Mouse (Mus musculus) hindbrain, embryonic 11.5 days (tissue): ENCODE measurements around the gene Prickle1. TPM values are rescaled to one million over a fixed set of nuclear protein-coding genes. Genes with fewer than 3 reads are reported as not detected.

Source experiments
- ATAC-seq: fragments of 200-750 bp; cut with Nextera tagmentation; 2 replicates; pipeline ENCODE4 v1.8.0; 2017; ENCODE audit warnings: mild to moderate bottlenecking, moderate TSS enrichment, moderate library complexity; ENCODE audit not compliant: low FRiP score
- DNase-seq: peaks from one replicate; pipeline ENCODE4 v3.0.0-alpha.2; 2015; ENCODE audit warnings: low spot score
- H3K27ac ChIP-seq: fragments of 300-500 bp; sonication (generic); 2 replicates; pipeline ENCODE4 v1.5.1; 2014; ENCODE audit warnings: mild to moderate bottlenecking, low read depth, low read length
- H3K27me3 ChIP-seq: fragments of 300-500 bp; sonication (generic); 2 replicates; pipeline ENCODE4 v1.6.1; 2014; ENCODE audit warnings: mild to moderate bottlenecking, low read length, moderate library complexity, mixed read lengths; ENCODE audit not compliant: control insufficient read depth, insufficient read depth
- H3K36me3 ChIP-seq: fragments of 300-500 bp; sonication (generic); 2 replicates; pipeline ENCODE4 v1.6.1; 2014; ENCODE audit warnings: mild to moderate bottlenecking, low read length, moderate library complexity, mixed read lengths; ENCODE audit not compliant: control insufficient read depth, insufficient read depth
- H3K4me1 ChIP-seq: fragments of 300-500 bp; sonication (generic); replicated peaks from 2 replicates; pipeline ENCODE4 v1.6.1; 2014; ENCODE audit warnings: low read length, mixed read lengths; ENCODE audit not compliant: control insufficient read depth, insufficient read depth
- H3K4me2 ChIP-seq: fragments of 300-500 bp; sonication (generic); replicated peaks from 2 replicates; pipeline ENCODE4 v1.6.1; 2014; ENCODE audit warnings: mild to moderate bottlenecking, low read depth, low read length
- H3K4me3 ChIP-seq: fragments of 300-500 bp; sonication (generic); 2 replicates; pipeline ENCODE4 v1.5.1; 2014; ENCODE audit warnings: low read depth, low read length
- H3K9ac ChIP-seq: fragments of 300-500 bp; sonication (generic); 2 replicates; pipeline ENCODE4 v1.6.1; 2014; ENCODE audit warnings: low read depth, low read length
- H3K9me3 ChIP-seq: fragments of 300-500 bp; sonication (generic); 2 replicates; pipeline ENCODE4 v1.6.1; 2016; ENCODE audit warnings: low read length; ENCODE audit not compliant: control insufficient read depth
- WGBS: fragments of 180-500 bp; shearing (Covaris S2); extraction: QIAGEN DNeasy Blood & Tissue Kit; methylation state at CpG from one replicate; pipeline ENCODE4 v1.1.7; 2014; 5-methylcytosine and 5-hydroxymethylcytosine counted together
- polyA plus RNA-seq: library from polyadenylated mRNA; unstranded; fragments of >200 nt; fragmentation: Nextera tagmentation; extraction: Ambion mirVana; gene quantifications from 2 replicates; pipeline ENCODE4 v1.2.1, GENCODE M21; 2014

The Prickle1 gene
- polyA plus RNA-seq: 17.7 and 19.9 TPM in 2 replicates

- H3K36me3 ChIP-seq: no peaks in the 10 kb centered on the region
- under 1% methylated on average over 51 of the region's 60 CpGs for WGBS
- H3K4me2 ChIP-seq: peak within 1 kb of the TSS; percentile 96
Observed at GRCm38 (mm10) chr15:93595746-93596145, at the start of gene Prickle1. Gene Prickle1 (minus strand): TSS chr15:93595891.

GRCm38 (mm10) chr15:93640221-93640620 is 44.5 kb upstream of the Prickle1 start:
- Histone ChIP-seq H3K4me3 (no peak overlapping the region), H3K4me2 (no peak overlapping the region), H3K27ac (no peak overlapping the region), H3K36me3 (no peaks in the 10 kb centered on the region), H3K9ac (no peak overlapping the region), H3K4me1 (no peaks in the 10 kb centered on the region), H3K27me3 (no peaks in the 10 kb centered on the region), H3K9me3 (no peaks in the 10 kb centered on the region)
- ATAC-seq: no peak
- no peak for DNase-seq
- WGBS: 89% methylated on average over 2 of the region's 2 CpGs

More at GRCm38 (mm10) chr15:93595746-93596145, at the start of gene Prickle1:
- Histone ChIP-seq H3K27ac (peak within 1 kb of the TSS; percentile 88), H3K4me3 (peak within 1 kb of the TSS; percentile 84), H3K4me1 (peaks cover 7% of the 10 kb centered on the region), H3K9me3 (no peaks in the 10 kb centered on the region), H3K9ac (peak within 1 kb of the TSS; percentile 79), H3K27me3 (no peaks in the 10 kb centered on the region)
- DNase-seq: peak; percentile 92
- ATAC-seq: peak; percentile 94

- no peak overlapping the region for H3K4me2 ChIP-seq
- H3K36me3 ChIP-seq: no peaks in the 10 kb centered on the region
- 85% methylated on average over 7 of the region's 7 CpGs for WGBS
- no peak overlapping the region for H3K4me3 ChIP-seq
- DNase-seq (no peak), ATAC-seq (no peak)
- H3K4me1 ChIP-seq: no peaks in the 10 kb centered on the region
- no peak overlapping the region for H3K27ac ChIP-seq
- H3K27me3 ChIP-seq: no peaks in the 10 kb centered on the region
- no peaks in the 10 kb centered on the region for H3K9me3 ChIP-seq
- H3K9ac ChIP-seq: no peak overlapping the region
Observed at GRCm38 (mm10) chr15:93636976-93637375, 41.3 kb upstream of the Prickle1 start.

GRCm38 (mm10) chr15:93635603-93636002 is 39.9 kb upstream of the Prickle1 start:
- ATAC-seq (no peak), DNase-seq (no peak)
- Histone ChIP-seq H3K4me1 (no peaks in the 10 kb centered on the region), H3K4me2 (no peak overlapping the region), H3K27me3 (no peaks in the 10 kb centered on the region), H3K9me3 (no peaks in the 10 kb centered on the region), H3K36me3 (no peaks in the 10 kb centered on the region), H3K9ac (no peak overlapping the region), H3K4me3 (no peak overlapping the region), H3K27ac (no peak overlapping the region)
- WGBS: 61% methylated on average over 4 of the region's 4 CpGs

- Histone ChIP-seq H3K4me1 (no peaks in the 10 kb centered on the region), H3K4me2 (no peak overlapping the region), H3K27me3 (no peaks in the 10 kb centered on the region), H3K36me3 (no peaks in the 10 kb centered on the region), H3K9me3 (no peaks in the 10 kb centered on the region), H3K9ac (no peak overlapping the region), H3K4me3 (no peak overlapping the region), H3K27ac (no peak overlapping the region)
- ATAC-seq: no peak
- DNase-seq: no peak
- 79% methylated on average over 5 of the region's 5 CpGs for WGBS
Observed at GRCm38 (mm10) chr15:93634536-93634935, 38.8 kb upstream of the Prickle1 start.

- H3K4me1 ChIP-seq: no peaks in the 10 kb centered on the region
- H3K27me3 ChIP-seq: no peaks in the 10 kb centered on the region
- H3K36me3 ChIP-seq: no peaks in the 10 kb centered on the region
- H3K9ac ChIP-seq: no peak overlapping the region
- H3K4me3 ChIP-seq: no peak overlapping the region
- H3K27ac ChIP-seq: no peak overlapping the region
- DNase-seq: no peak
- WGBS: 89% methylated on average over 14 of the region's 14 CpGs
- H3K9me3 ChIP-seq: no peaks in the 10 kb centered on the region
- no peak overlapping the region for H3K4me2 ChIP-seq
- no peak for ATAC-seq
Observed at GRCm38 (mm10) chr15:93630001-93630541, 34.4 kb upstream of the Prickle1 start.

- Histone ChIP-seq H3K4me3 (no peak overlapping the region), H3K36me3 (no peaks in the 10 kb centered on the region), H3K27ac (no peak overlapping the region), H3K4me2 (no peak overlapping the region), H3K27me3 (no peaks in the 10 kb centered on the region), H3K4me1 (no peaks in the 10 kb centered on the region), H3K9ac (no peak overlapping the region), H3K9me3 (no peaks in the 10 kb centered on the region)
- ATAC-seq (no peak), DNase-seq (no peak)
- WGBS: 87% methylated on average over 9 of the region's 9 CpGs
Observed at GRCm38 (mm10) chr15:93629201-93629600, 33.5 kb upstream of the Prickle1 start.

- no peak overlapping the region for H3K4me2 ChIP-seq
Observed at GRCm38 (mm10) chr15:93627836-93628797, 32.4 kb upstream of the Prickle1 start.

More at GRCm38 (mm10) chr15:93627836-93628797, 32.4 kb upstream of the Prickle1 start:
- H3K27ac ChIP-seq: no peak overlapping the region
- DNase-seq (no peak), ATAC-seq (no peak)
- WGBS: 79% methylated on average over 21 of the region's 21 CpGs
- no peaks in the 10 kb centered on the region for H3K4me1 ChIP-seq
- no peak overlapping the region for H3K9ac ChIP-seq
- no peaks in the 10 kb centered on the region for H3K27me3 ChIP-seq
- H3K4me3 ChIP-seq: no peak overlapping the region
- no peaks in the 10 kb centered on the region for H3K36me3 ChIP-seq
- H3K9me3 ChIP-seq: no peaks in the 10 kb centered on the region
